Mouse (Mus musculus): Measurements from ENCODE around the gene Mrpl54.

Gene Mrpl54

GRCm38 (mm10) chr10:81266211-81267105 is at the start of gene Mrpl54, which contains the start of gene Apba3:
Gene Mrpl54, minus strand, starts transcription at chr10:81266934.
Gene Apba3, plus strand, starts transcription at chr10:81266960.
- DNase-seq = peak; percentile 98

DNA sequence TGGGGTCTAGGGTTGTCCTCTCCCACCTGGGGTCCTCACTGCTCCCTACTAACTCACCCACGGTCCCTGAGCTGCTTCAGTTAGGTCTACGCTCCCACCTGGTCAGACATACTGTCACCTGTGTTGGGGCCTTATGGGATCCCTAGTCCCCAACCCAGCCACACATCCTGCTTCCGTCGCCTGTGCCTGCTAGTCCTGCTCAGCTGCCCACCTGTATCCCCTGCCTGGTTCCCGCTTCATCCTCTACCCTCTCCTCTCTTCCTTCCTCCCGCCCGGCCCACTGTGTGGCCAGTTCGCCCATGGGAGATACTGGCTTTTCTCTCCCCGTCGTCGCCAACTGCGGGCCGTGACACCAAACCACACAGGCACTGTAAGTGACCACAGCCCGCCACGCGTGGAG is 48.9 kb upstream of the Mrpl54 start:
- no peak for DNase-seq

DNA sequence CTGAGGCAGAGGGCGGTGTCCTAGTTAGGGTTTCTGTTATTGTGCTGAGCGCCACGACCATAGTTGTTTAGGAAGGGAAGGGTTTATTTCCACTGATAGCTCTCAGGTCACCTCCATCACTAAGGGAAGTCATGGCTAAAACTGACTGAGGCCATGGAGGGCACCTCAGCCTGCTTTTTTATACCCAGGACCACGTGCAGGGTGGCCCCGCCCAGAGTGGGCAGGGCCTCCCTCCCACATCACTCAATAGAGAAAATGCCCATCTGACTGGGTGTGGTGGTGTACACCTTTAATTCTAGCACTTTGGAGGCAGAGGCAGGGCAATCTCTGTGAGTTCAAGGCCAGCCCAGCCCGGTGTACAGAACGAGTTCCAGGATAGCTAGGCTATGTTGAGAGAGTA is 47.5 kb upstream of the Mrpl54 start:
- no peak for DNase-seq

DNA sequence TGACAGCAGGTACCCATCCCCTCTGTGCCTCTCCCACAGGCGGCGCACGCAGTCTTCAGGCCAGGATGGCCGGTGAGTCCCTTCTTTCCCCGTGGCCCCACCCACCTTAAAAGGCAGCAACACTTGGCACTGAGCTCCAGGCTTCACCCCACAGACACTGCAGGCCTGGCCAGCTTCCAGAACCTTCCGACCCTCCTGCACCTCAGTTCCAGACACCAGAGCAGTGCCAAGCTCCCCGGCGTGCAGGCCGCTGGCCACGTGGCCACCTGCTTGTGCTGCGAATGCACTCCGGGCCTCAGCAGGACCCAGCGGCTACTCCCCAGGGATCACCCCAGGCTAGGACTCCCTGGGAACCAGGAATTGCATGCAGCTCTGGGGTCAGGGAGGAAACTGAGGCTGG is 46.8 kb upstream of the Mrpl54 start:
- DNase-seq = no peak

- DNase-seq = no peak
These were observed 42.8 kb upstream of the Mrpl54 start for GRCm38 (mm10) chr10:81309571-81309970.

DNA sequence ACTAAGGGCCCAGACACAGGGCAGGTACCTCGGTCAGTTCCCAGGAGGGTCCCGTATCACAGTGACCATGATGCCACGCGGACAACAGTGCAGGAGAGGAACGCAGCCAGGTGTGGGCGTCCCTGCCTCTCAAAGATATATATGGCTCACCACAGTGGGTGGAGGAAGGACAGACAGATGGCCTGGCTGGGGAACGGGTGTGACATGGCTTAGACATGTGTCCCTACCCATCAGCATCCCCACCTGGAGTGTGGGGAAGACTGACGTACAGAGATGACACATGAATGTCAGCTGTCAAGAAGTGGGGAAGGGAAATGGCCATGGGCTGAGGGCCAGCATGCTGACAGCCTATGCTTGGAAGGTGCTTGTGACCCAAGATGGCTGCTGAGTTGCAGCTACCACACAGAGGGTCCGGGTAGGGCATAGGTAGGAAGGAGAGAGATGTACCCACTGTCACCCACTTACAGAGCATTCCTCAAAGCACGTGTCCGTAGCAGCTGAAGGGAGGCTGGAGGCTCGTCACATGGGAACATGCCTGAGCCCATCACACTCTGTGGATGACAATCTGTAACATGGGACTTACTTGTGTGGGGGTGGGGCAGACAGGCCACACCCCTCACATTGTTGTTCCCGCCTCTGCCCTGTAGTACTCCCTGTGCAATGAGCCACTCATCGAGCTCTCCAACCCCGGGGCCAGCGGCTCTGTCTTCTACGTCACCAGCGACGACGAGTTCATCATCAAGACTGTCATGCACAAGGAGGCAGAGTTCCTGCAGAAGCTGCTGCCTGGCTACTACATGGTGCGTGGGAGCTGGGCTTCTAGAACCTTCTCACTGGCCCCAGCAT is 40.3 kb upstream of the Mrpl54 start:
- DNase-seq = no peak

GRCm38 (mm10) chr10:81306173-81306668 is 39.5 kb upstream of the Mrpl54 start:
- no peak for DNase-seq

GRCm38 (mm10) chr10:81305663-81306062 is 38.9 kb upstream of the Mrpl54 start:
- DNase-seq = no peak

DNA sequence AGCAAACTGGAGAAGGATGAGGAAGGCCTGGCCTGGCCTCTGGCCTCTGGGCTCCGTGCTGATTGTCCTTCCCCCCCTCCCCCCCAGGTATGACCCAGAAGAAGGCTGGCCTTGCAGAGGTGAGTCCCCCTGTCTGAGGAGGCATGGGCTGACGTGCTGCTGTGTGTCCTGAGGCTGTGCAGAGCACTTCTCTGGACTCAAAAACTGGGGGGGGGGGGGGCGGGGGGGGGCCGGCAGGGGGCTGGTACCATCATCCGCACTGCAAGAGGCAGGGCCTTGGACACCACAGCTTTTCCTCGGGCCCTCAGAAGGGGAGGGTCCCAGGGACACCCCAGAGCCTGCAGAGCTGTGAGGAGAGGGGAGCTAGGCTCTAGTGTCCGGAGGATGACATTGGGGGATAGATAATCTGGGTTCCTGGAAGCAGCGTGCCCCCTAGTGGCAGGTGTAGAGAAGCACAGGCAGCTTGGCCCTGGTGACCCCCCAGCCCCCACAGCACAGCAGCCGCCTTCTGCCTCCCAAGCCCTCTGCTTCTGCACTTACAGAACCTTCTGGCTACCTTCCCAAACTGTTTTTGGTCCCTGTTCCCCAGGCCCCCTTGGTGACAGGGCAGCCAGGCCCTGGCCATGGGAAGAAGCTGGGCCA is 38.0 kb upstream of the Mrpl54 start:
- DNase-seq = peak; percentile 69

DNA sequence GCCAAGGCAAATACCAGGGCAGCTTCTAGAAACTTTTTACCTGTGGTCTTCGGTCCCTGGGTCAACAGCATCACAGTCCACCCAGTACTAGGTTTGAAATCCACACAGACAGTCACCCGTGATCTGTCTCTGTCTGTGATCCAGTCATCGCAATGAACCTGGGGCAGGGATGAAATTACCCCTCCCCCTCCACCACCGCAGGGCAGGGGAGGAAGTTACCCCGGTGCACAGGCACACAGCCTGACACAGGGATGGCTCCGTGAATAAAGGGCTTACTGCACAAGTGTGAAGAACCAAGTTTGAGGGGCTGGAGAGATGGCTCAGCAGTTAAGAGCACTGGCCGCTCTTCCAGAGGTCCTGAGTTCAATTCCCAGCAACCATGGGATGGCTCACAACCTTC is 37.0 kb upstream of the Mrpl54 start:
- DNase-seq = no peak

DNA sequence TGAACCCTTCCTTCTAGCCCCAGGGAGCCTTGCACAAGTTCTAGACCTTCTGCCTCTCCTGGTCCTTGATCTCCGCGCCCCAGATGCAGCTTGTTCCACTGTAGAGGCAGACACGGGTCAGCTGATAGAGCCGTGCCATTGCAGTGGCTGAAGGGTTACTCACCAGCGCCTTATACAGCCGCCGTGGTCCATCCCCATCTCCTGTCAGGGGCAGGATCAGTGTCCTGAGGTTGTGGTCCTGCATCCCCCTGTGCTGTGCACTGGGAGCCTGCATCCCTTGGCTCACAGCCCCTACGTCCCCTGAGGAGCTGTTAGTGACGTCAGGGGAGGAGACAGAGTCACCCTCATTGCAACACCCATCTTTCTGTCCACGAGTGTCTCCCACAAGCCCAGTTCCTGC is 36.5 kb upstream of the Mrpl54 start:
- no peak for DNase-seq

DNA sequence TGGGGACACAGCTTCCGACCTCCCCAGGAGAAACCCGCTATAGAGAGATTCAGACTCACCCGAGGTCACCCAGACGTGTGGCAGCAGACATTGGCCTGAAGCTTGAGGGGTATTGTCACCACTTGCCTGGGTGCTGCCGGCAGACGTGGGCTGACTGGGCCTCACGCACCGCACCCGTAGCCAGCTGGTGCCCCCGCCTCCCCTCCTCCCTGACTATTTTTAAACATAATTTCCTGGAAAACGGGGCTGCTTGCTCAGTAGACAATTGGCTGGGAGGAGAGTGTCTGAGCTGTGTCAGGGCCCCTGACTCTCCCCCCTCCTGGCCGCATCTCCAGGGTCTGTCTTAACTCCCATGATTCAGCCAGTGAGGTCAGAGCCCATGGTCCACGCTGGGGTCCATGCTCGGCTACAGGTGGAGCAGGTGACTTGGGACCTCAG is 36.1 kb upstream of the Mrpl54 start:
- peak; percentile 57 for DNase-seq

- DNase-seq = peak; percentile 57
These were observed 35.6 kb upstream of the Mrpl54 start for GRCm38 (mm10) chr10:81302288-81302687.

GRCm38 (mm10) chr10:81301321-81301720 is 34.6 kb upstream of the Mrpl54 start:
- DNase-seq = no peak

GRCm38 (mm10) chr10:81300352-81300907 is 33.7 kb upstream of the Mrpl54 start:
- DNase-seq = peak; percentile 66

DNA sequence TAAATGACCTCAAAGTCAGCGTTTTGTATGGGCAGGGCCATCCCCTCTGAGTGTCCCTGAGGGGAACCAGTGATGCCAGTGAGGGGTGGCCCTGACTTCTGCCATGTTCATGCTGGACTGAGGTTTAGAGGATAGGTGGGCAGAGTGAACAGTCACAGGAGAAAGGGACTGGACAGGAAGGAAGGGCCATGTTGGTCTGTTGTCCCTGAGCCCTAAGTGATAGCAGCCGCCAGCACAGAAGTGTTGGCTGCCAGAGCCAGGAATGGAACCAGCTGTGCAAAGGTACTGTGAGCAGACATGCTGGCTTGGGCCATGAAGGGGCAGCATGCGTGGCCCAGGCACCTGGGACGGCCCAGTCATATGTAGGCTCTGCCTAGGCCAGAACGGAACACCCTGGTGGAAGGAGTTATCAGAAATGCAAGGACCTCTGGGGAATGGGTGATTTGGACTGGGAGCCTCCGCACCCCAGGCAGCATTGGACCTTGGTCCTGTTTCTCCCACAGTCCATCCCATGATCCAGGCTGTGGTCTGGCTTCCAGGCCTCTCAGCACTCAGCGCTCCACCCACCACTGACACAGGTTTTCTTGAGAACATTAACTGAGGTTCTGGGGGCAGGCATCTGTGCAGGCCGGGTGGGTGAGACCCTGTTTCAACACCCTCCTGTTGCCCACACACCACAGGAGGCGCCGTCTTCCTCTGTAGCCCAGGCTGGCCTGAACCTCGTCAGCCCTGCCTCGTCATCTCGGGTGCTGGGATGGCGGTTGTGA is 33.0 kb upstream of the Mrpl54 start:
- DNase-seq = peak; percentile 74

GRCm38 (mm10) chr10:81298369-81299100 is 31.8 kb upstream of the Mrpl54 start:
- DNase-seq = no peak

DNA sequence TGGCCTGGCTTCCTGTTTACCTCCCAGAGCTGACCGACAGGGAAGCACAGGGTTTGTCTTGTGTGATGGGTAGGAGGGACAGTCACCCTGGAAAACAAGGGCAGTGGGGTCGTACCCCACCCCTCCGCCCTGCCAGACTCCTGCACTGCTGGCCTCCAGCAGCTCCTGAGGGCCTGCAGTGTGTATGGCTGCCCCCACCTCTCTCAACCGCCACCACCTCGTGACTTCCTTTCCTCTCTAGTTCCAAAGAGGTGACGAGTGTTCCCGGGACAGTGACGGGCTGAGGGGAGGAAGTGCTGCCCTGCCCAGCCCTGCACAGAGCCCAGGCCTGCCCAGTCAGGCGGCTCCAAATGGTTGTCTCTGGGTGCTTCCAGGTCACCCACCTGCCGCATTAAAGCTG is 31.1 kb upstream of the Mrpl54 start:
- peak; percentile 73 for DNase-seq

GRCm38 (mm10) chr10:81297246-81297645 is 30.5 kb upstream of the Mrpl54 start:
- no peak for DNase-seq

GRCm38 (mm10) chr10:81295185-81295584 is 28.5 kb upstream of the Mrpl54 start:
- DNase-seq = no peak

DNA sequence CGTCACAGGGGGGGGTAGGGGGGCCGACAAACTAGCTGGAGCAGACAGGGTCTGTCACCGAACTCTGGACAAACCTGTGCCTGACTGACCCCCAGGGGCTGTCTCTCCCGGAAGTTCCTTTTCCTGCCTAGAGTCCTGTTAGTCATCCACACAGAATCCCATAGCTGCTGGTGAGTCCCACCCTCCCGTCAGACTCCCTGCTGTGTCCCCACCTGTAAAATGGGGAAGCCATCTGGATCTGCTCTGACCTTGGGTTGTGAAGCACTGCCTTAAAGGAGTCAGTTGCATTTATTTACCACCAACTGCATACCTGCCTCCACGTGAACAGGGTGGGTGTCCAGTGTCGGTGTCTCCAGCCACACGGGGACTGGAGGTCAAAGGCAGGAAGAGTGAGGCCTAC is 27.7 kb upstream of the Mrpl54 start:
- DNase-seq = no peak

Measured in kidney, postnatal 10 days (tissue).